Mouse (Mus musculus) spleen, postnatal 14 days (tissue): ENCODE data around the gene Gprasp1.
"Not testable (repeated sequence)": the region's sequence is repeated elsewhere in the genome, so short reads cannot be mapped to it uniquely, and the experiment has no call there.

Experiments
- DNase-seq, 2 experiments: peaks; one replicate each; pipeline ENCODE4 v3.0.0; 2021 to 2022; ENCODE audit warnings: low spot score in 2 of 2

Gene Gprasp1

GRCm38 (mm10) chrX:135837896-135838295 lies 95.4 kb downstream of the Gprasp1 start:
- no peak for DNase-seq

GRCm38 (mm10) chrX:135838521-135839360 lies 96.2 kb downstream of the Gprasp1 start, which contains the start of gene Gprasp2:
Gene Gprasp2 (plus strand): TSS chrX:135839034.
- not testable (repeated sequence) for DNase-seq

GRCm38 (mm10) chrX:135839397-135840391 lies 97.2 kb downstream of the Gprasp1 start:
- DNase-seq, result not testable (repeated sequence)
